Mouse (Mus musculus): ENCODE measurements around the gene Tmem145.

DNA sequence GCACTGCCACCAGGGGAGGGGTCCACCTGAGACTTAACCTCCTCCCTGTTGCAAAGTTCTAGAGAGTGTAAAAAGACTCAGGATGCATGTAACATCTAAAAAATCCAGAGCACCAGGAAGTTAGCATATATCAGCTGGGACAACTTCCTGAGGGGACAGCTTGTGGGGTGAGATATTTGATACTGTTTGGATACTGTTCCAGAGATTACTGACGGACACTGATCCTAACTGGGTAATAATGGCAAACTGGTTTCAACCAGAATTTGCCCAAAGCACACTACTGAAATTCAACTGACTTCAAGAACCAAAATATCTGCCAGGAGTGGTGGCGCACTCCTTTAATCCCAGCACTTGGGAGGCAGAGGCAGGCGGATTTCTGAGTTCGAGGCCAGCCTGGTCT, 11.4 kb upstream of the Tmem145 start:
- TF ChIP-seq CTCF (IDR thresholded peaks at IDR 0.05; ENCODE audit: extremely low read depth, insufficient read depth, low read length) = no peak
- TF ChIP-seq POLR2A (IDR thresholded peaks at IDR 0.05; ENCODE audit: extremely low read depth, insufficient read depth, low read length) = no peak
